Mouse (Mus musculus) hematopoietic multipotent progenitor cell, adult 10-12 weeks (in vitro differentiated cells): ENCODE results near the gene Bcl11a. TPM values are rescaled to one million over a fixed set of nuclear protein-coding genes. Genes with fewer than 3 reads are reported as not detected.

ENCODE experiments used
- polyA plus RNA-seq: library from polyadenylated mRNA; stranded (reverse); fragments of >175 nt; gene quantifications from 2 replicates; pipeline ENCODE4 v1.2.3, GENCODE M21; 2012; ENCODE audit warnings: low replicate concordance

The Bcl11a gene
- 94.1 and 96.2 TPM in 2 replicates for polyA plus RNA-seq

DNA sequence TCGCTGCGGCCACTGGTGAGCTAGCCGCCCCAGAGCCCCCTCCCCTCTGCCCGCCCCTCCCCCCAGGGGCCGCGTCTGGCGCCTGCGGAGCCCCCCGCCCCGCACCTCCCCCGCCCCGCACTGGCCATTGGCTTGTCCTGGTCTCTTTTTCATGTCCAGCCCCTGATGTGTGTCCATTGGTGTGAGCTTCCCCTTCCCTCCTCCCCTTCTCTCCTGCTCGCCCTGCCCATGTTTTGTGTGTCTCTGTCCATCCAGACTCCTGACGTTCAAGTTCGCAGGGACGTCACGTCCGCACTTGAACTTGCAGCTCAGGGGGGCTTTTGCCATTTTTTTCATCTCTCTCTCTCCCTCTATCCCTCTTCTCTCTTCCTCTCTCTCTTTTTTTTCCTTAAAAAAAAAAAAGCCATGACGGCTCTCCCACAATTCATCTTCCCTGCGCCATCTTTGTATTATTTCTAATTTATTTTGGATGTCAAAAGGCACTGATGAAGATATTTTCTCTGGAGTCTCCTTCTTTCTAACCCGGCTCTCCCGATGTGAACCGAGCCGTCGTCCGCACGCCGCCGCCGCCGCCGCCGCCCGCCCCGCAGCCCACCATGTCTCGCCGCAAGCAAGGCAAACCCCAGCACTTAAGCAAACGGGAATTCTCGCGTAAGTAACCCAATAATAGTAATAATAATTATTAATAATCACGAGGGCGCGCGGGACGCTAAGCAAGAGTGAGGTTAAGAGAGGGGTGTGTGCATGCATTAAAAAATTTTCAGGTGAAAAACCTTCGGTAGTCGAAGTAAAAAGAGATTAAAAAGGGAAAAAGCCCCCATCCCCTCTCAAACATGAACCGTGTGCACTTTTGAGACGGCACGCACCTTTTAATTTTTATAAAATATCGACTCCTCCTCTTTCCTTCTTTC, at the start of gene Bcl11a:
Bcl11a (plus strand) TSS at position 262 of the 911 bp plus-strand sequence.

DNA sequence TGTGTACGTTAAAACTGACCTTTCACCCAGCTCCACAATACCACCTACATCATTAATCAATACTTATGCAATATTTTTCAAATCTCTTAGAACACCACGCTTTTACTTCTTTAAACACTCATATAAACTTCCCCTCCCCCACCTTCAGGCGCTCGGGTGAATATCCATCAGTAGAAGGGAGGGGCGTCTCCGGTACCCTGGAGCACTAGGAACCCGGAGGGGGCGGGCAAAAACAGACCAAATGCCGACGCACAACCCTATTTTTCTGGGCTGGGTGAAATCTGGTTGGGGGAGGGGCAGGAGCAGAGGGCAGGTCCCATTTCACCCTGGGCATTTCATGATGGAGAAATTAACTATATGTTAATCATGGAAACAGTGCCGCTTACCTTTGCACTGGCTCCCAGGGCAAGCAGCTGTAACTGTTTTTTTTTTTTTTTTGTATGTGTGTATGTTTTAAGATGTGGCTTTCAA, 3.2 kb upstream of the Bcl11a start, which contains the start of gene A830031A19Rik:
A830031A19Rik (minus strand) TSS at position 421 of the 471 bp plus-strand sequence.

Other genes with a start within 250 kb of the Bcl11a start
- gene Papolg, start 182.8 kb upstream of the Bcl11a start, polyA plus RNA-seq, result 2.6 and 3.3 TPM in 2 replicates
- gene A830031A19Rik, start 3.0 kb upstream of the Bcl11a start, polyA plus RNA-seq, result not detected in 2 replicates